Mouse (Mus musculus) C2C12 (cell line): Measurements from ENCODE around the gene Dzip1l. TPM values are rescaled to one million over a fixed set of nuclear protein-coding genes. Genes with fewer than 3 reads are reported as not detected.
A peak's percentile ranks its signal among the peaks of the same experiment; 100 is the strongest.

Source experiments
- H3K27me3 ChIP-seq: one replicate; pipeline ENCODE4 v1.6.1; 2011; ENCODE audit not compliant: control insufficient read depth, insufficient read depth, insufficient read length
- H3K36me3 ChIP-seq: one replicate; pipeline ENCODE4 v1.6.1; 2011; ENCODE audit not compliant: control insufficient read depth, insufficient read depth
- H3K4me3 ChIP-seq: one replicate; pipeline ENCODE4 v1.5.1; 2011; ENCODE audit warnings: mild to moderate bottlenecking, control low read depth; ENCODE audit not compliant: poor library complexity, insufficient read depth, severe bottlenecking
- H3K79me2 ChIP-seq: one replicate; pipeline ENCODE4 v1.6.1; 2011; ENCODE audit not compliant: control insufficient read depth, insufficient read depth
- H3K79me3 ChIP-seq: one replicate; pipeline ENCODE4 v1.6.1; 2011; ENCODE audit warnings: low read depth, control low read depth
- H3ac ChIP-seq: one replicate; pipeline ENCODE3; 2011; ENCODE audit warnings: low read depth; ENCODE audit not compliant: control insufficient read depth, insufficient read length
- CEBPB ChIP-seq: IDR thresholded peaks from one replicate; pipeline ENCODE4 v1.6.1; 2011; ENCODE audit warnings: low read depth, mild to moderate bottlenecking, control low read depth, moderate library complexity
- CTCF ChIP-seq: IDR thresholded peaks from one replicate; pipeline ENCODE4 v1.5.1; 2011; ENCODE audit not compliant: control insufficient read depth, insufficient read depth, insufficient read length
- FOSL1 ChIP-seq: IDR thresholded peaks from one replicate; pipeline ENCODE4 v1.8.0; 2011; ENCODE audit warnings: mild to moderate bottlenecking, low read length; ENCODE audit not compliant: poor library complexity, insufficient read depth, severe bottlenecking
- MAX ChIP-seq: IDR thresholded peaks from one replicate; pipeline ENCODE4 v1.6.1; 2011; ENCODE audit warnings: mild to moderate bottlenecking, control low read depth
- MYOD1 ChIP-seq: IDR thresholded peaks from one replicate; pipeline ENCODE4 v1.6.1; 2011; ENCODE audit warnings: low read depth; ENCODE audit not compliant: control insufficient read depth, insufficient read length
- MYOG ChIP-seq: IDR thresholded peaks from one replicate; pipeline ENCODE4 v1.6.1; 2011; ENCODE audit not compliant: control insufficient read depth, insufficient read length; ENCODE audit errors: extremely low read depth
- USF1 ChIP-seq: IDR thresholded peaks from one replicate; pipeline ENCODE4 v1.6.1; 2011; ENCODE audit warnings: low read depth, mild to moderate bottlenecking, control low read depth, moderate library complexity
- polyA plus RNA-seq: library from polyadenylated mRNA; unstranded; fragments of >200 nt; fragmentation: generic; extraction: Trizol; gene quantifications from one replicate; pipeline ENCODE4 v1.2.1, GENCODE M21; 2012; ENCODE audit warnings: missing spikeins

Gene Dzip1l
- polyA plus RNA-seq, 1 experiment = 22.1 TPM

GRCm38 (mm10) chr9:99661606-99662166, 32.4 kb downstream of the Dzip1l start:
- no peaks in the 10 kb centered on the region for H3K27me3 ChIP-seq
- H3K4me3 ChIP-seq = no peak overlapping the region
- TF ChIP-seq MYOD1 (no peak), MAX (no peak), FOSL1 (no peak), MYOG (no peak), USF1 (no peak), CTCF (no peak)
- H3K79me2 ChIP-seq = no peaks in the 10 kb centered on the region
- H3K79me3 ChIP-seq = no peaks in the 10 kb centered on the region
- H3ac ChIP-seq = no peak overlapping the region
- peaks cover 24% of the 10 kb centered on the region for H3K36me3 ChIP-seq

- Histone ChIP-seq H3ac (no peak overlapping the region), H3K79me3 (no peaks in the 10 kb centered on the region), H3K36me3 (peaks cover 25% of the 10 kb centered on the region), H3K27me3 (no peaks in the 10 kb centered on the region), H3K4me3 (no peak overlapping the region), H3K79me2 (no peaks in the 10 kb centered on the region)
- TF ChIP-seq CTCF = peak; percentile 55
- TF ChIP-seq MAX = no peak
Measured at GRCm38 (mm10) chr9:99662406-99662805, 33.1 kb downstream of the Dzip1l start.

GRCm38 (mm10) chr9:99662887-99663286, 33.6 kb downstream of the Dzip1l start:
- Histone ChIP-seq H3K79me2 (no peaks in the 10 kb centered on the region), H3K4me3 (no peak overlapping the region), H3ac (no peak overlapping the region), H3K79me3 (no peaks in the 10 kb centered on the region), H3K36me3 (peaks cover 30% of the 10 kb centered on the region), H3K27me3 (no peaks in the 10 kb centered on the region)
- no peak for TF ChIP-seq MAX

GRCm38 (mm10) chr9:99667596-99667995, 38.3 kb downstream of the Dzip1l start:
- no peak overlapping the region for H3ac ChIP-seq
- no peak for TF ChIP-seq CEBPB
- TF ChIP-seq FOSL1 = no peak
- TF ChIP-seq MAX = no peak
- no peak for TF ChIP-seq MYOD1
- no peak for TF ChIP-seq USF1
- TF ChIP-seq MYOG = no peak
- TF ChIP-seq CTCF = no peak
- H3K27me3 ChIP-seq = no peaks in the 10 kb centered on the region
- H3K79me3 ChIP-seq = no peaks in the 10 kb centered on the region
- H3K4me3 ChIP-seq = no peak overlapping the region
- peaks cover 45% of the 10 kb centered on the region for H3K36me3 ChIP-seq
- no peaks in the 10 kb centered on the region for H3K79me2 ChIP-seq

GRCm38 (mm10) chr9:99671603-99672002, 42.3 kb downstream of the Dzip1l start:
- Histone ChIP-seq H3K36me3 (peaks cover 33% of the 10 kb centered on the region), H3K4me3 (no peak overlapping the region), H3K79me3 (no peaks in the 10 kb centered on the region), H3K79me2 (no peaks in the 10 kb centered on the region), H3K27me3 (no peaks in the 10 kb centered on the region), H3ac (no peak overlapping the region)
- TF ChIP-seq CEBPB = no peak
- TF ChIP-seq CTCF = peak; percentile 31

GRCm38 (mm10) chr9:99675714-99676113, 46.4 kb downstream of the Dzip1l start:
- H3K4me3 ChIP-seq = no peak overlapping the region
- H3K79me2 ChIP-seq = no peaks in the 10 kb centered on the region
- no peaks in the 10 kb centered on the region for H3K27me3 ChIP-seq
- no peak overlapping the region for H3ac ChIP-seq
- no peaks in the 10 kb centered on the region for H3K36me3 ChIP-seq
- no peaks in the 10 kb centered on the region for H3K79me3 ChIP-seq
- TF ChIP-seq USF1 (no peak), MAX (no peak), CEBPB (no peak), CTCF (no peak), MYOG (no peak), FOSL1 (no peak), MYOD1 (no peak)
